Mouse (Mus musculus) heart, postnatal 0 days (tissue): ENCODE results near the gene Myo19. TPM values are rescaled to one million over a fixed set of nuclear protein-coding genes. Genes with fewer than 3 reads are reported as not detected.
A peak's percentile ranks its signal among the peaks of the same experiment; 100 is the strongest.

Source experiments
- ATAC-seq: fragments of 200-750 bp; cut with Nextera tagmentation; 2 replicates; pipeline ENCODE4 v1.8.0; 2017; ENCODE audit warnings: low read depth, moderate number of reproducible peaks, moderate library complexity; ENCODE audit not compliant: insufficient read depth
- DNase-seq: peaks from one replicate; pipeline ENCODE4 v3.0.0-alpha.2; 2016; ENCODE audit warnings: low spot score
- H3K27ac ChIP-seq: fragments of 300-500 bp; sonication (generic); 2 replicates; pipeline ENCODE4 v1.5.1; 2014; ENCODE audit warnings: low read depth, mild to moderate bottlenecking
- H3K27me3 ChIP-seq: fragments of 300-500 bp; sonication (generic); 2 replicates; pipeline ENCODE4 v1.6.1; 2014; ENCODE audit warnings: low read length, mixed read lengths; ENCODE audit not compliant: control insufficient read depth, insufficient read depth
- H3K36me3 ChIP-seq: fragments of 300-500 bp; sonication (generic); replicated peaks from 2 replicates; pipeline ENCODE4 v1.6.1; 2014; ENCODE audit warnings: low read length, mixed read lengths; ENCODE audit not compliant: control insufficient read depth, insufficient read depth
- H3K4me1 ChIP-seq: fragments of 300-500 bp; sonication (generic); 2 replicates; pipeline ENCODE4 v1.6.1; 2014; ENCODE audit warnings: antibody characterized with exemption; ENCODE audit not compliant: control insufficient read depth, insufficient read depth
- H3K4me2 ChIP-seq: fragments of 300-500 bp; sonication (generic); 2 replicates; pipeline ENCODE4 v1.6.1; 2014; ENCODE audit warnings: low read depth, mild to moderate bottlenecking, low read length, moderate library complexity
- H3K4me3 ChIP-seq: fragments of 300-500 bp; sonication (generic); 2 replicates; pipeline ENCODE4 v1.5.1; 2014; ENCODE audit warnings: low read depth, low read length
- H3K9ac ChIP-seq: fragments of 300-500 bp; sonication (generic); replicated peaks from 2 replicates; pipeline ENCODE4 v1.6.1; 2014; ENCODE audit warnings: low read depth, low read length, mixed read lengths
- H3K9me3 ChIP-seq: fragments of 300-500 bp; sonication (generic); replicated peaks from 2 replicates; pipeline ENCODE4 v1.6.1; 2016; ENCODE audit warnings: low read length; ENCODE audit not compliant: control insufficient read depth
- CTCF ChIP-seq: IDR thresholded peaks from 2 replicates; pipeline ENCODE4 v1.5.1; 2016; ENCODE audit warnings: antibody characterized with exemption, control low read depth, low read depth
- EP300 ChIP-seq: IDR thresholded peaks from 2 replicates; pipeline ENCODE4 v1.6.1; 2016; ENCODE audit warnings: antibody characterized with exemption, low read depth
- WGBS: fragments of 180-500 bp; shearing (Covaris S2); extraction: QIAGEN DNeasy Blood & Tissue Kit; methylation state at CpG from one replicate; pipeline ENCODE4 v1.1.7; 2014; 5-methylcytosine and 5-hydroxymethylcytosine counted together
- polyA plus RNA-seq: library from polyadenylated mRNA; unstranded; fragments of >200 nt; fragmentation: Nextera tagmentation; extraction: Ambion mirVana; gene quantifications from 2 replicates; pipeline ENCODE4 v1.2.1, GENCODE M21; 2015
- total RNA-seq: library from RNA; depleted of rRNA; stranded (reverse); fragments of >200 nt; gene quantifications from 2 replicates; pipeline ENCODE4 v1.2.3, GENCODE M21; 2014; ENCODE audit warnings: low replicate concordance

The Myo19 gene
- total and polyA plus RNA-seq, 2 experiments from 2014 or later: 3.0 to 12.6 TPM

DNA sequence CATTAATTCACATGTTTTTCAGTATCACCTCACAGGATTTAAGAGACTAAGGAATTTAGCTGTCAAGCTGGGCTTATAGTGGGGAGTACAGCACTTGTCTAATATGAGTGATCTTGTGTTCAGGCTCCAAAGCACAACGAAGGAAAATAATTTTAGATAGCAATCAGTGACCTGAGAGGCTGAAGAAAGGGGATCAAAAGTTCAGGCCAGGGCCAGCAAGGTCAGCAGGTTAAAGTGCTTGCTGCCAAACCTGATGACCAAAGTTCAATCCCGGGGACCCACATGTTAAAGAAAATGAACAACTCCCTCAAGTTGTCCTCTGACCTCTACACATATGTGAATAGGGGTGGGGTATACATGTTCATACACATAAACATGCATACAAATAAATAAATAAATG, 14.7 kb upstream of the Myo19 start:
- 58% methylated on average over 2 of the region's 2 CpGs for WGBS
- DNase-seq (no peak), ATAC-seq (no peak)
- H3K4me2 ChIP-seq: no peak overlapping the region
- H3K36me3 ChIP-seq: peaks cover 24% of the 10 kb centered on the region
- H3K27ac ChIP-seq: no peak overlapping the region
- H3K27me3 ChIP-seq: no peaks in the 10 kb centered on the region
- no peak overlapping the region for H3K9ac ChIP-seq
- peaks cover 17% of the 10 kb centered on the region; the same call in 1 of the 2 replicates for H3K4me1 ChIP-seq
- TF ChIP-seq CTCF: no peak
- TF ChIP-seq EP300: no peak
- no peaks in the 10 kb centered on the region for H3K9me3 ChIP-seq
- no peak overlapping the region for H3K4me3 ChIP-seq

DNA sequence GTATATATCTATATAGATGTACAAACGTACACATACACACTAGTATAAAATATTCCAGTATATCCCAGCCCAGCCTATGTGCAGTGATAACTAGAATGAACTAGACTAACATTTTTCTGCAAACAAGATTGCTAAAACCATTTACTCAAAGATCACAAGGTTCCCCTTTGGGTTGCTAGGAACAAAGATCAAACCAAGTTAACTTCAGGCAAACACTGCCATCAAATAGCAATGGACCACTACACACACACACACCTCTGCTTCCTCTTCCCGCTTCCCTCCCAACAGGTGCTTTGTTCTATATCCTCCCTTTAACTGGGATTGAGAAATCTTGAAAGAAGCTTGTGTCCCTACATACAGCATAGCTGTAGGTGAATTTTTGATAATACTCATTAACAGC, 12.4 kb upstream of the Myo19 start:
- no peak for ATAC-seq
- WGBS: 82% methylated on average over 2 of the region's 2 CpGs
- H3K9ac ChIP-seq: no peak overlapping the region
- peaks cover 19% of the 10 kb centered on the region; the same call in 1 of the 2 replicates for H3K4me1 ChIP-seq
- TF ChIP-seq CTCF (no peak), EP300 (no peak)
- no peak overlapping the region; the same call in 1 of the 2 replicates for H3K4me2 ChIP-seq
- no peaks in the 10 kb centered on the region for H3K9me3 ChIP-seq
- peaks cover 9% of the 10 kb centered on the region; the same call in 1 of the 2 replicates for H3K36me3 ChIP-seq
- no peak overlapping the region for H3K27ac ChIP-seq
- DNase-seq: no peak
- H3K4me3 ChIP-seq: no peak overlapping the region
- no peaks in the 10 kb centered on the region for H3K27me3 ChIP-seq

DNA sequence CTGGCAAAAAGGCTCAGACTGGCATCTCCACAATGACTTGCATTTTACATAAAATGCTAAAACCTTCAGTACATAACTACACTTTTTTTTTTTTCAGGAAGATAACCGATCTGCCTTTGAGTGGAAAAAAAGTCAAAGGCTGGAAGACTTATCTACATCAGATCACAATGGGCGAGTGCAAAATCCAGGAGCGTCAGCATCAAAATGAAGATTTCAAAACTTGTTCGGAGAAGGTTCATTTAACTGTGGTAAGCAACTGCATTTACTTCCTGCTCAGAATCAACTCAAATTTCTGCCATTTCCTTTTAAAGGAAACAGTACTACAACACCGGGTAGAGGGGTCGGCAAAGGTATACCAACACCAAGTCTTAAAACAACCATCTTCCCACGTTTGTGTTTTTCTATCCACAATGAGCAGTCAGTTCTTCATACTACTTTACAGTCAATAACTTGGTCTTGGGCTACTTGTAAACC, 11.1 kb upstream of the Myo19 start:
- Histone ChIP-seq H3K4me1 (peaks cover 19% of the 10 kb centered on the region; the same call in 1 of the 2 replicates), H3K9me3 (no peaks in the 10 kb centered on the region), H3K9ac (peak overlapping the region; percentile 93), H3K27me3 (no peaks in the 10 kb centered on the region), H3K36me3 (peaks cover 3% of the 10 kb centered on the region; the same call in 1 of the 2 replicates), H3K27ac (peak overlapping the region; percentile 99), H3K4me3 (peak overlapping the region; percentile 78), H3K4me2 (peak overlapping the region; percentile 87)
- DNase-seq (no peak), ATAC-seq (no peak)
- no peak for TF ChIP-seq EP300
- TF ChIP-seq CTCF: no peak
- WGBS: 6% methylated on average over 7 of the region's 7 CpGs

DNA sequence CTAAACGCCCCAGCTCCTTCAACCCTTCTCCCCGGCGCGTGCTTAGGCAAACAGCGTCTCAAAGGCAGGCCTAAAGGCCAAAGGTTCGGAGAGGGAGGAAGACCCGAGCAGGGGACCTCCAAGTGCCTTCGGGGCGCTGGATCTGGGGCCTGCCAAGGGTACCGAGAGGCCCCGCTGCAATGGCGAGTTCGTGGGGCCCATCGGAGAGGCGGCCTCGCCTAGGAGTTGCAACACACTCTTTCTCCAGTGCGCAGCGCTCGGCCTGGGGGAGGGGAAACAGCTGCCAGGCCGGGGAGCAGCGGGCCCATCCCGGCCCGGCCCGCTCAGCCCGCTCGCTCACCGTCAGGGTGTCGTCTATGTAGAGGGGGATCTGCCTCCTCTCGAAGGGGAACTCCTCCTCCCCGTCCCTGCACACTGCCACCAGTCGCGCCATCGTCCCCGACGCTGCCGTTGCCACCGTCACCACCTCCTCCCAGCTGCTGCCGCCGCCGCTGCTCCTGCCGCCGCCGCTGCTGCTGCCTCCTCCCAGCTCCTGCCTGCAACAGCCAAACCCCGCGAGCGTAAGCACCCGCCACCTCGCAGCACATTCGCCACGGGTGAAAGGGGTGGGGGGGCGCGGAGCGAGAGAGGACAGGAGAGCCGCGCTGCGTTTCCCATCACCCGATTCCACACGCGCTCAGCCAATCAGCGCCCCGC, 10.3 kb upstream of the Myo19 start:
- WGBS: 0% methylated on average over 55 of the region's 61 CpGs
- no peaks in the 10 kb centered on the region for H3K36me3 ChIP-seq
- no peaks in the 10 kb centered on the region for H3K27me3 ChIP-seq
- H3K4me1 ChIP-seq: peaks cover 19% of the 10 kb centered on the region; the same call in 1 of the 2 replicates
- ATAC-seq (peak; percentile 82), DNase-seq (peak; percentile 96)
- H3K27ac ChIP-seq: peak overlapping the region; percentile 99
- H3K9me3 ChIP-seq: no peaks in the 10 kb centered on the region
- peak overlapping the region; percentile 87 for H3K4me2 ChIP-seq
- TF ChIP-seq CTCF (no peak), EP300 (peak; percentile 9; the same call in 1 of the 2 replicates)
- H3K9ac ChIP-seq: peak overlapping the region; percentile 93
- peak overlapping the region; percentile 78 for H3K4me3 ChIP-seq

DNA sequence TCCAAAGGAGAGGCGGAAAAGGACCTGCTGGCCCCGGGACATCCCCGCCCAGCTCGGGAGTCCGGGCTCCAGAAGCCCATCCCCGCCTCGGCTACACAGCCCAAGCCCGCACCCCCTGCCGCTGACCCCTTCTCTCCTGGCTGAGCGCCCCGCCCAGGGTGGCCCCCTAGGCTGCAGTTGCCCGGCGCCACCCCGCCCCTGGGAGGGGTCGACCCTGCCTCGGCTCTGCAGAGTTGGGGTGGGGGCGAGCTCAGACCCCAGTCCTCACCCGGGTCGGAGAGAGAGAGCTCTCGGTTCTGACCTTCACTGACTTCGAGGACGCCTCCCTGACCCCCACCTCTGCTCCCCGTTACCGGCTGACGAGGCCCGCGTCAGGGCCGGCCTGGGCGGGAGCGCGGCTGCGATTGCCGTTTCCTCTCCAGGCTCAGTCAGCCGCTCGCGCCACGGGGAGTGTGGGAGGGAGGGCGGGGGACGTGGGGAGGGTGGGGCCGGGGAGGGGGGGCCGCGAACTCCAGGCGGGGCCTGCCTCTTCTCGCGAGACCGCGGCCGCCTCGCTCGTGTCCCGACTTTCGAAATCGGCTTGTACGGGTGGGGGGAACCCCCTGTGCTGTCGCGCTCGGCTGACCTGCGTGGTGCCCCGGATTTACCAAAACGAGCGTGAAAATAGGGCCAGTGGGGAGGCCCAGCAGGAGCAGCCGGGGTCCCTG, 9.5 kb upstream of the Myo19 start, which contains the start of gene Ggnbp2:
Gene Ggnbp2, minus strand, starts transcription at position 481 of the 707 bp plus-strand sequence.
- Histone ChIP-seq H3K27ac (peak within 1 kb of the TSS; percentile 99), H3K27me3 (no peaks in the 10 kb centered on the region), H3K36me3 (no peaks in the 10 kb centered on the region), H3K4me2 (peak within 1 kb of the TSS; percentile 87), H3K4me3 (peak within 1 kb of the TSS; percentile 78), H3K9ac (peak within 1 kb of the TSS; percentile 93), H3K4me1 (peaks cover 19% of the 10 kb centered on the region; the same call in 1 of the 2 replicates), H3K9me3 (no peaks in the 10 kb centered on the region)
- ATAC-seq (peak; percentile 87), DNase-seq (peak; percentile 90)
- peak; percentile 72 for TF ChIP-seq EP300
- TF ChIP-seq CTCF: no peak
- WGBS: 0% methylated on average over 40 of the region's 62 CpGs
